Mouse (Mus musculus): ENCODE data around the gene 1700001P01Rik. TPM values are rescaled to one million over a fixed set of nuclear protein-coding genes. Genes with fewer than 3 reads are reported as not detected.

The 1700001P01Rik gene
- polyA plus RNA-seq, 1 experiment: not detected

- WGBS: 27% methylated on average over 7 of the region's 7 CpGs
Observed at GRCm38 (mm10) chr11:97810356-97810755, 34.6 kb upstream of the 1700001P01Rik start.

GRCm38 (mm10) chr11:97809235-97810121 is 33.8 kb upstream of the 1700001P01Rik start:
- no peak overlapping the region for H3K4me3 ChIP-seq (ENCODE audit: insufficient read depth, low read depth, low read length)
- H3K4me1 ChIP-seq (ENCODE audit: control insufficient read depth, insufficient read depth, low read length): peaks cover 84% of the 10 kb centered on the region
- WGBS: 41% methylated on average over 7 of the region's 7 CpGs
- H3K27me3 ChIP-seq (replicated peaks; ENCODE audit: control insufficient read depth, insufficient read depth, low read length): no peaks in the 10 kb centered on the region
- TF ChIP-seq POLR2A (IDR thresholded peaks at IDR 0.05; ENCODE audit: low read depth, low read length) (no peak), CTCF (conservative IDR thresholded peaks at IDR 0.05; ENCODE audit: insufficient read depth, insufficient read length, low read depth, low read length) (no peak)
- no peaks in the 10 kb centered on the region; the same call in 1 of the 2 replicates for H3K36me3 ChIP-seq (ENCODE audit: control insufficient read depth, insufficient read depth, low read length)
- peak; percentile 55 for DNase-seq
- peak overlapping the region; percentile 62 for H3K27ac ChIP-seq (ENCODE audit: insufficient read depth, low read depth, low read length)

More at GRCm38 (mm10) chr11:97810356-97810755, 34.6 kb upstream of the 1700001P01Rik start:
- H3K27me3 ChIP-seq (replicated peaks; ENCODE audit: control insufficient read depth, insufficient read depth, low read length): no peaks in the 10 kb centered on the region
- no peak overlapping the region for H3K4me3 ChIP-seq (ENCODE audit: insufficient read depth, low read depth, low read length)
- TF ChIP-seq CTCF (conservative IDR thresholded peaks at IDR 0.05; ENCODE audit: insufficient read depth, insufficient read length, low read depth, low read length) (no peak), POLR2A (IDR thresholded peaks at IDR 0.05; ENCODE audit: low read depth, low read length) (no peak)
- peak; percentile 69 for DNase-seq
- peaks cover 86% of the 10 kb centered on the region for H3K4me1 ChIP-seq (ENCODE audit: control insufficient read depth, insufficient read depth, low read length)
- peak overlapping the region; percentile 53; the same call in 1 of the 2 replicates for H3K27ac ChIP-seq (ENCODE audit: insufficient read depth, low read depth, low read length)
- H3K36me3 ChIP-seq (ENCODE audit: control insufficient read depth, insufficient read depth, low read length): no peaks in the 10 kb centered on the region; the same call in 1 of the 2 replicates

- DNase-seq: peak; percentile 76
- Histone ChIP-seq H3K27ac (ENCODE audit: insufficient read depth, low read depth, low read length) (peak overlapping the region; percentile 62), H3K4me3 (ENCODE audit: insufficient read depth, low read depth, low read length) (no peak overlapping the region), H3K27me3 (replicated peaks; ENCODE audit: control insufficient read depth, insufficient read depth, low read length) (no peaks in the 10 kb centered on the region), H3K4me1 (ENCODE audit: control insufficient read depth, insufficient read depth, low read length) (peaks cover 82% of the 10 kb centered on the region), H3K36me3 (ENCODE audit: control insufficient read depth, insufficient read depth, low read length) (no peaks in the 10 kb centered on the region; the same call in 1 of the 2 replicates)
- TF ChIP-seq POLR2A (IDR thresholded peaks at IDR 0.05; ENCODE audit: low read depth, low read length) (no peak), CTCF (conservative IDR thresholded peaks at IDR 0.05; ENCODE audit: insufficient read depth, insufficient read length, low read depth, low read length) (no peak)
- WGBS: 17% methylated on average over 5 of the region's 5 CpGs
Observed at GRCm38 (mm10) chr11:97808621-97809234, 33.0 kb upstream of the 1700001P01Rik start.

GRCm38 (mm10) chr11:97808093-97808492 is 32.4 kb upstream of the 1700001P01Rik start:
- 43% methylated on average over 2 of the region's 2 CpGs for WGBS
- H3K27me3 ChIP-seq (replicated peaks; ENCODE audit: control insufficient read depth, insufficient read depth, low read length): no peaks in the 10 kb centered on the region
- H3K36me3 ChIP-seq (ENCODE audit: control insufficient read depth, insufficient read depth, low read length): no peaks in the 10 kb centered on the region; the same call in 1 of the 2 replicates
- H3K27ac ChIP-seq (ENCODE audit: insufficient read depth, low read depth, low read length): peak overlapping the region; percentile 91
- DNase-seq: peak; percentile 87
- TF ChIP-seq POLR2A (IDR thresholded peaks at IDR 0.05; ENCODE audit: low read depth, low read length): no peak
- no peak for TF ChIP-seq CTCF (conservative IDR thresholded peaks at IDR 0.05; ENCODE audit: insufficient read depth, insufficient read length, low read depth, low read length)
- H3K4me1 ChIP-seq (ENCODE audit: control insufficient read depth, insufficient read depth, low read length): peaks cover 77% of the 10 kb centered on the region
- H3K4me3 ChIP-seq (ENCODE audit: insufficient read depth, low read depth, low read length): no peak overlapping the region

- H3K27me3 ChIP-seq (replicated peaks; ENCODE audit: control insufficient read depth, insufficient read depth, low read length): no peaks in the 10 kb centered on the region
- WGBS: 19% methylated on average over 6 of the region's 6 CpGs
- H3K4me3 ChIP-seq (ENCODE audit: insufficient read depth, low read depth, low read length): no peak overlapping the region
- TF ChIP-seq CTCF (conservative IDR thresholded peaks at IDR 0.05; ENCODE audit: insufficient read depth, insufficient read length, low read depth, low read length): no peak
- no peak for TF ChIP-seq POLR2A (IDR thresholded peaks at IDR 0.05; ENCODE audit: low read depth, low read length)
- no peaks in the 10 kb centered on the region; the same call in 1 of the 2 replicates for H3K36me3 ChIP-seq (ENCODE audit: control insufficient read depth, insufficient read depth, low read length)
- no peak for DNase-seq
- H3K27ac ChIP-seq (ENCODE audit: insufficient read depth, low read depth, low read length): peak overlapping the region; percentile 91
- peaks cover 73% of the 10 kb centered on the region for H3K4me1 ChIP-seq (ENCODE audit: control insufficient read depth, insufficient read depth, low read length)
Observed at GRCm38 (mm10) chr11:97807626-97808025, 31.9 kb upstream of the 1700001P01Rik start.

- no peak for DNase-seq
- no peaks in the 10 kb centered on the region for H3K27me3 ChIP-seq (replicated peaks; ENCODE audit: control insufficient read depth, insufficient read depth, low read length)
- TF ChIP-seq CTCF (conservative IDR thresholded peaks at IDR 0.05; ENCODE audit: insufficient read depth, insufficient read length, low read depth, low read length) (no peak), POLR2A (IDR thresholded peaks at IDR 0.05; ENCODE audit: low read depth, low read length) (no peak)
- H3K4me1 ChIP-seq (ENCODE audit: control insufficient read depth, insufficient read depth, low read length): peaks cover 74% of the 10 kb centered on the region
- H3K27ac ChIP-seq (ENCODE audit: insufficient read depth, low read depth, low read length): 0 out of 2 replicates have a peak overlapping the region, but pooled peaks have one; percentile 36
- no peak overlapping the region for H3K4me3 ChIP-seq (ENCODE audit: insufficient read depth, low read depth, low read length)
- WGBS: 51% methylated on average over 7 of the region's 7 CpGs
- H3K36me3 ChIP-seq (ENCODE audit: control insufficient read depth, insufficient read depth, low read length): no peaks in the 10 kb centered on the region
Observed at GRCm38 (mm10) chr11:97806613-97806964, 30.9 kb upstream of the 1700001P01Rik start.

All from kidney, adult 2 months (tissue).